Mouse (Mus musculus) forebrain, embryonic 10.5 days (tissue): Measurements from ENCODE around the gene Arl3. TPM values are rescaled to one million over a fixed set of nuclear protein-coding genes. Genes with fewer than 3 reads are reported as not detected.
A peak's percentile ranks its signal among the peaks of the same experiment; 100 is the strongest.

ENCODE experiments used
- DNase-seq: peaks from one replicate; pipeline ENCODE4 v3.0.0-alpha.2; 2017; ENCODE audit warnings: low spot score; ENCODE audit errors: extremely low spot score
- H3K27ac ChIP-seq: fragments of 300-500 bp; sonication (generic); 2 replicates; pipeline ENCODE4 v1.5.1; 2016; ENCODE audit warnings: mild to moderate bottlenecking
- H3K27me3 ChIP-seq: fragments of 300-500 bp; sonication (generic); 2 replicates; pipeline ENCODE4 v1.6.1; 2016; ENCODE audit warnings: mild to moderate bottlenecking; ENCODE audit not compliant: poor library complexity, severe bottlenecking
- H3K36me3 ChIP-seq: fragments of 300-500 bp; sonication (generic); replicated peaks from 2 replicates; pipeline ENCODE4 v1.6.1; 2016; ENCODE audit warnings: mild to moderate bottlenecking, moderate library complexity
- H3K4me1 ChIP-seq: fragments of 300-500 bp; sonication (generic); 2 replicates; pipeline ENCODE4 v1.6.1; 2016
- H3K4me3 ChIP-seq: fragments of 300-500 bp; sonication (generic); 2 replicates; pipeline ENCODE4 v1.5.1; 2016; ENCODE audit warnings: mild to moderate bottlenecking, moderate library complexity
- H3K9me3 ChIP-seq: fragments of 300-500 bp; sonication (generic); 2 replicates; pipeline ENCODE4 v1.6.1; 2016; ENCODE audit warnings: mild to moderate bottlenecking, moderate library complexity
- WGBS: fragments of 180-500 bp; shearing (Covaris S2); methylation state at CpG from one replicate; pipeline ENCODE4 v1.1.7; 2016; 5-methylcytosine and 5-hydroxymethylcytosine counted together
- polyA plus RNA-seq: library from polyadenylated mRNA; unstranded; fragments of >200 nt; fragmentation: Nextera tagmentation; extraction: Ambion mirVana; gene quantifications from 2 replicates; pipeline ENCODE4 v1.2.1, GENCODE M21; 2016

Gene Arl3
- 196 and 201 TPM in 2 replicates for polyA plus RNA-seq

GRCm38 (mm10) chr19:46572951-46573937 is at the start of gene Arl3, which contains the start of gene Sfxn2:
Gene Arl3, minus strand, starts transcription at chr19:46573198.
Gene Sfxn2, plus strand, starts transcription at chr19:46573365.
- peaks cover under 1% of the 10 kb centered on the region; the same call in 1 of the 2 replicates for H3K36me3 ChIP-seq
- DNase-seq: peak; percentile 97
- H3K9me3 ChIP-seq: no peaks in the 10 kb centered on the region
- WGBS: under 1% methylated on average over 65 of the region's 67 CpGs
- no peaks in the 10 kb centered on the region for H3K27me3 ChIP-seq
- peaks cover 36% of the 10 kb centered on the region for H3K4me1 ChIP-seq
- peak within 1 kb of the TSS; percentile 90 for H3K27ac ChIP-seq
- H3K4me3 ChIP-seq: peak within 1 kb of the TSS; percentile 74

- 39% methylated on average over 12 of the region's 12 CpGs for WGBS
- H3K36me3 ChIP-seq: peaks cover 35% of the 10 kb centered on the region
- DNase-seq: no peak
- H3K4me3 ChIP-seq: peak overlapping the region; percentile 44
- no peaks in the 10 kb centered on the region for H3K27me3 ChIP-seq
- no peaks in the 10 kb centered on the region for H3K9me3 ChIP-seq
- peak overlapping the region; percentile 86 for H3K27ac ChIP-seq
- H3K4me1 ChIP-seq: peaks cover 72% of the 10 kb centered on the region
These were observed 49.7 kb upstream of the Arl3 start for GRCm38 (mm10) chr19:46622659-46623193.

- no peaks in the 10 kb centered on the region for H3K9me3 ChIP-seq
- 82% methylated on average over 19 of the region's 19 CpGs for WGBS
- DNase-seq: no peak
- H3K27me3 ChIP-seq: no peaks in the 10 kb centered on the region
- H3K27ac ChIP-seq: peak overlapping the region; percentile 86
- no peak overlapping the region for H3K4me3 ChIP-seq
- peaks cover 65% of the 10 kb centered on the region for H3K4me1 ChIP-seq
- H3K36me3 ChIP-seq: peaks cover 33% of the 10 kb centered on the region
These were observed 48.5 kb upstream of the Arl3 start for GRCm38 (mm10) chr19:46621236-46622183.

- no peak for DNase-seq
- H3K4me3 ChIP-seq: no peak overlapping the region
- peaks cover 57% of the 10 kb centered on the region for H3K4me1 ChIP-seq
- H3K27ac ChIP-seq: 0 out of 2 replicates have a peak overlapping the region, but pooled peaks have one; percentile 16
- no peaks in the 10 kb centered on the region for H3K27me3 ChIP-seq
- H3K36me3 ChIP-seq: peaks cover 25% of the 10 kb centered on the region
- 92% methylated on average over 14 of the region's 14 CpGs for WGBS
- no peaks in the 10 kb centered on the region for H3K9me3 ChIP-seq
These were observed 47.2 kb upstream of the Arl3 start for GRCm38 (mm10) chr19:46620016-46620808.

- peaks cover 23% of the 10 kb centered on the region for H3K36me3 ChIP-seq
These were observed 46.5 kb upstream of the Arl3 start for GRCm38 (mm10) chr19:46619518-46619917.

GRCm38 (mm10) chr19:46619001-46619400 is 46.0 kb upstream of the Arl3 start:
- WGBS: 88% methylated on average over 19 of the region's 19 CpGs
- Histone ChIP-seq H3K36me3 (peaks cover 25% of the 10 kb centered on the region), H3K9me3 (no peaks in the 10 kb centered on the region), H3K27me3 (no peaks in the 10 kb centered on the region), H3K4me1 (peaks cover 45% of the 10 kb centered on the region), H3K4me3 (no peak overlapping the region), H3K27ac (0 out of 2 replicates have a peak overlapping the region, but pooled peaks have one; percentile 1)
- DNase-seq: no peak

More at GRCm38 (mm10) chr19:46619518-46619917, 46.5 kb upstream of the Arl3 start:
- H3K27ac ChIP-seq: no peak overlapping the region
- peaks cover 50% of the 10 kb centered on the region for H3K4me1 ChIP-seq
- 97% methylated on average over 6 of the region's 6 CpGs for WGBS
- no peak overlapping the region for H3K4me3 ChIP-seq
- H3K27me3 ChIP-seq: no peaks in the 10 kb centered on the region
- H3K9me3 ChIP-seq: no peaks in the 10 kb centered on the region
- no peak for DNase-seq

- no peaks in the 10 kb centered on the region for H3K27me3 ChIP-seq
- no peak overlapping the region for H3K4me3 ChIP-seq
- WGBS: 84% methylated on average over 9 of the region's 9 CpGs
- H3K27ac ChIP-seq: peak overlapping the region; percentile 1; the same call in 1 of the 2 replicates
- DNase-seq: no peak
- H3K9me3 ChIP-seq: no peaks in the 10 kb centered on the region
- H3K36me3 ChIP-seq: peaks cover 32% of the 10 kb centered on the region
- H3K4me1 ChIP-seq: peaks cover 38% of the 10 kb centered on the region
These were observed 45.3 kb upstream of the Arl3 start for GRCm38 (mm10) chr19:46618322-46618721.

- Histone ChIP-seq H3K4me1 (peaks cover 29% of the 10 kb centered on the region), H3K4me3 (no peak overlapping the region), H3K27me3 (no peaks in the 10 kb centered on the region), H3K27ac (no peak overlapping the region), H3K36me3 (peaks cover 40% of the 10 kb centered on the region), H3K9me3 (no peaks in the 10 kb centered on the region)
- WGBS: 93% methylated on average over 8 of the region's 8 CpGs
- no peak for DNase-seq
These were observed 44.4 kb upstream of the Arl3 start for GRCm38 (mm10) chr19:46617361-46617760.

- DNase-seq: no peak
- WGBS: 89% methylated on average over 11 of the region's 11 CpGs
- H3K27ac ChIP-seq: no peak overlapping the region
- peaks cover 19% of the 10 kb centered on the region for H3K4me1 ChIP-seq
- no peak overlapping the region for H3K4me3 ChIP-seq
- no peaks in the 10 kb centered on the region for H3K9me3 ChIP-seq
- H3K36me3 ChIP-seq: peaks cover 40% of the 10 kb centered on the region
- H3K27me3 ChIP-seq: no peaks in the 10 kb centered on the region
These were observed 43.4 kb upstream of the Arl3 start for GRCm38 (mm10) chr19:46616378-46616777.

- Histone ChIP-seq H3K36me3 (peaks cover 74% of the 10 kb centered on the region), H3K27ac (no peak overlapping the region)
- WGBS: 96% methylated on average over 7 of the region's 7 CpGs
These were observed 35.2 kb upstream of the Arl3 start for GRCm38 (mm10) chr19:46608158-46608557.

GRCm38 (mm10) chr19:46607424-46607823 is 34.4 kb upstream of the Arl3 start:
- no peak for DNase-seq
- Histone ChIP-seq H3K9me3 (no peaks in the 10 kb centered on the region), H3K4me1 (peaks cover 13% of the 10 kb centered on the region), H3K36me3 (peaks cover 74% of the 10 kb centered on the region), H3K27me3 (no peaks in the 10 kb centered on the region), H3K4me3 (no peak overlapping the region), H3K27ac (no peak overlapping the region)
- 77% methylated on average over 7 of the region's 7 CpGs for WGBS

More at GRCm38 (mm10) chr19:46608158-46608557, 35.2 kb upstream of the Arl3 start:
- DNase-seq: no peak
- Histone ChIP-seq H3K27me3 (no peaks in the 10 kb centered on the region), H3K4me3 (no peak overlapping the region), H3K9me3 (no peaks in the 10 kb centered on the region), H3K4me1 (peaks cover 13% of the 10 kb centered on the region)
